Mouse (Mus musculus) heart, embryonic 16.5 days (tissue): Measurements from ENCODE around the gene Klhl40. TPM values are rescaled to one million over a fixed set of nuclear protein-coding genes. Genes with fewer than 3 reads are reported as not detected.
A peak's percentile ranks its signal among the peaks of the same experiment; 100 is the strongest.

Source experiments
- ATAC-seq: fragments of 200-750 bp; cut with Nextera tagmentation; replicated peaks from 2 replicates; pipeline ENCODE4 v1.8.0; 2017; ENCODE audit warnings: moderate number of reproducible peaks; ENCODE audit not compliant: insufficient read depth, low FRiP score; ENCODE audit errors: extremely low read depth
- H3K27ac ChIP-seq: fragments of 300-500 bp; sonication (generic); 2 replicates; pipeline ENCODE4 v1.5.1; 2014; ENCODE audit warnings: mild to moderate bottlenecking, low read length, control low read depth, moderate library complexity
- H3K27me3 ChIP-seq: fragments of 300-500 bp; sonication (generic); 2 replicates; pipeline ENCODE4 v1.6.1; 2014; ENCODE audit warnings: low read length, mixed read lengths; ENCODE audit not compliant: control insufficient read depth, insufficient read depth
- H3K36me3 ChIP-seq: fragments of 300-500 bp; sonication (generic); 2 replicates; pipeline ENCODE4 v1.6.1; 2014; ENCODE audit not compliant: control insufficient read depth, insufficient read depth
- H3K4me1 ChIP-seq: fragments of 300-500 bp; sonication (generic); 2 replicates; pipeline ENCODE4 v1.6.1; 2014; ENCODE audit warnings: low read length, mixed read lengths; ENCODE audit not compliant: control insufficient read depth, insufficient read depth
- H3K4me2 ChIP-seq: fragments of 300-500 bp; sonication (generic); 2 replicates; pipeline ENCODE4 v1.6.1; 2014; ENCODE audit warnings: low read depth, mild to moderate bottlenecking, control low read depth, low read length
- H3K4me3 ChIP-seq: fragments of 300-500 bp; sonication (generic); 2 replicates; pipeline ENCODE4 v1.5.1; 2014; ENCODE audit warnings: mild to moderate bottlenecking, control low read depth, low read length
- H3K9ac ChIP-seq: fragments of 300-500 bp; sonication (generic); 2 replicates; pipeline ENCODE4 v1.6.1; 2014; ENCODE audit warnings: low read length, control low read depth
- H3K9me3 ChIP-seq: fragments of 300-500 bp; sonication (generic); replicated peaks from 2 replicates; pipeline ENCODE4 v1.6.1; 2016; ENCODE audit warnings: low read length; ENCODE audit not compliant: control insufficient read depth
- WGBS: fragments of 180-500 bp; shearing (Covaris S2); extraction: QIAGEN DNeasy Blood & Tissue Kit; methylation state at CpG from one replicate; pipeline ENCODE4 v1.1.7; 2014; 5-methylcytosine and 5-hydroxymethylcytosine counted together
- polyA plus RNA-seq: library from polyadenylated mRNA; unstranded; fragments of >200 nt; fragmentation: Nextera tagmentation; extraction: Ambion mirVana; gene quantifications from 2 replicates; pipeline ENCODE4 v1.2.1, GENCODE M21; 2015

Klhl40 gene
- polyA plus RNA-seq, 1 experiment from 2014 or later: 6.8 TPM

DNA sequence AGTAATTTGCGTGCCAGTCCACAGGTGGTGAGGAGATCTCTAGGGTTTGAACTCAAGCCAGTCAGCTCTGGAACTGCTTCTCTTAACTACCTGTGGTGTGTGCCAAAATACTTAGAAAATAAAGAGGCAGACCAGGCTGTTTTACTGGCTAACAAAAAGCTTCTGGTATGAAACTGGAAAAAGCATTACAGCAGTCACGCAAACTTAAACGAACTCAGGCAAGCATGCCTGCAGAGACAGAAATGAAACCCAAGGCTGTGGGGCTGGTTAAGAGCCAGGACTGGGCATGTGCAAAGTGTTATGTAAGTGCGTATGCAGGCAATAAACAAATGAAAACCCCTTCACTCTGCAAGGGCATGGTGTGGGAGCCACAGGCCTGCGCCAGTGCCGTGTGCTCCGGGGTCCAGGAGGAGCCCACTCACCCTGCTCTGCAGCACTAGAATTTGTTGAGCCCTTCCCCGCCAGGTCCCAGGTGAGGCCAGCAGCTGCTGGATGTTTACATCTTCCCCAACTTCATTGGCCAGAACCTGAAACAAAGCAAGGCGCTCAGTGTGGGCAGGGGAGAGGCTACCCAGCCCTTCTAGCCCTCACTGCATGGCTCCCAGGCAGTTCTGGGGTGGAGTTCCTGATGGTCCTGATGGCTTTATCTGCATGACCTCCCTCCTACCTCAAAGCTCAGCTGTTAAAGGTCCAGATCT lies 41.8 kb downstream of the Klhl40 start:
- Histone ChIP-seq H3K27ac (no peak overlapping the region), H3K9me3 (no peaks in the 10 kb centered on the region), H3K4me3 (no peak overlapping the region), H3K9ac (no peak overlapping the region), H3K4me2 (no peak overlapping the region), H3K27me3 (no peaks in the 10 kb centered on the region), H3K4me1 (no peaks in the 10 kb centered on the region), H3K36me3 (no peaks in the 10 kb centered on the region)
- WGBS: 79% methylated on average over 9 of the region's 9 CpGs
- no peak for ATAC-seq

GRCm38 (mm10) chr9:121819771-121820471 lies 42.5 kb downstream of the Klhl40 start:
- 41% methylated on average over 7 of the region's 7 CpGs for WGBS
- H3K27me3 ChIP-seq: no peaks in the 10 kb centered on the region
- no peak; the same call in 1 of the 2 replicates for ATAC-seq

GRCm38 (mm10) chr9:121820765-121821164 lies 43.4 kb downstream of the Klhl40 start:
- no peaks in the 10 kb centered on the region for H3K36me3 ChIP-seq
- H3K9me3 ChIP-seq: no peaks in the 10 kb centered on the region
- H3K27ac ChIP-seq: no peak overlapping the region
- no peak overlapping the region for H3K4me2 ChIP-seq
- no peak overlapping the region for H3K9ac ChIP-seq
- no peak for ATAC-seq
- no peak overlapping the region for H3K4me3 ChIP-seq
- 76% methylated on average over 5 of the region's 5 CpGs for WGBS
- no peaks in the 10 kb centered on the region for H3K27me3 ChIP-seq
- no peaks in the 10 kb centered on the region for H3K4me1 ChIP-seq

More at GRCm38 (mm10) chr9:121819771-121820471, 42.5 kb downstream of the Klhl40 start:
- no peak overlapping the region for H3K4me3 ChIP-seq
- no peaks in the 10 kb centered on the region for H3K9me3 ChIP-seq
- H3K9ac ChIP-seq: no peak overlapping the region
- no peaks in the 10 kb centered on the region for H3K4me1 ChIP-seq
- H3K4me2 ChIP-seq: no peak overlapping the region
- H3K36me3 ChIP-seq: no peaks in the 10 kb centered on the region
- no peak overlapping the region for H3K27ac ChIP-seq

GRCm38 (mm10) chr9:121822585-121822991 lies 45.2 kb downstream of the Klhl40 start:
- no peak overlapping the region; the same call in 1 of the 2 replicates for H3K27ac ChIP-seq

DNA sequence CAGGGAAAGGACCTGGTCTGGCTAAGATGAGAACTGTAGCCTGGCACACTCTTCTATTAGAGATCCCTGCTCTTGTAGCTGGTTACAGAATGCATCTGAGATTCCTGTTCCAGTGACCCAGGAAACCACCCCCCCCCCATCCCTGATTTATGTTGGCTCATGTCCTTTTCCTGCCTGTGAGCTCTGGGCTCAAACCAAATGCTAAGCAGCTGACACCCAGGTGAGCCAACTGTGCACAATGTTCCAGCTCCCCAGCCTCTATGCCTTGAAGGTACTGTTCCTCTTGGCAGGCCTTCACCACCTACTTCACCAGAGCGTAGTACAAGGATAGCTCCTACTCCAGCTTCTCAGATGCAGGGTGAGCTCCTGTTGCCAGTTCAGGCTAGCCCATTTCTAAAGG lies 45.6 kb downstream of the Klhl40 start:
- no peak for ATAC-seq
- H3K9me3 ChIP-seq: no peaks in the 10 kb centered on the region
- no peak overlapping the region for H3K9ac ChIP-seq
- no peak overlapping the region for H3K4me3 ChIP-seq
- H3K27me3 ChIP-seq: no peaks in the 10 kb centered on the region
- no peak overlapping the region for H3K4me2 ChIP-seq
- no peaks in the 10 kb centered on the region for H3K4me1 ChIP-seq
- WGBS: 85% methylated on average over 1 of the region's 1 CpGs
- H3K36me3 ChIP-seq: no peaks in the 10 kb centered on the region
- H3K27ac ChIP-seq: no peak overlapping the region; the same call in 1 of the 2 replicates

More at GRCm38 (mm10) chr9:121822585-121822991, 45.2 kb downstream of the Klhl40 start:
- Histone ChIP-seq H3K4me2 (no peak overlapping the region), H3K9ac (no peak overlapping the region), H3K36me3 (no peaks in the 10 kb centered on the region), H3K9me3 (no peaks in the 10 kb centered on the region), H3K4me1 (no peaks in the 10 kb centered on the region), H3K4me3 (no peak overlapping the region), H3K27me3 (no peaks in the 10 kb centered on the region)
- WGBS: 57% methylated on average over 6 of the region's 6 CpGs
- ATAC-seq: peak; percentile 29; the same call in 1 of the 2 replicates

DNA sequence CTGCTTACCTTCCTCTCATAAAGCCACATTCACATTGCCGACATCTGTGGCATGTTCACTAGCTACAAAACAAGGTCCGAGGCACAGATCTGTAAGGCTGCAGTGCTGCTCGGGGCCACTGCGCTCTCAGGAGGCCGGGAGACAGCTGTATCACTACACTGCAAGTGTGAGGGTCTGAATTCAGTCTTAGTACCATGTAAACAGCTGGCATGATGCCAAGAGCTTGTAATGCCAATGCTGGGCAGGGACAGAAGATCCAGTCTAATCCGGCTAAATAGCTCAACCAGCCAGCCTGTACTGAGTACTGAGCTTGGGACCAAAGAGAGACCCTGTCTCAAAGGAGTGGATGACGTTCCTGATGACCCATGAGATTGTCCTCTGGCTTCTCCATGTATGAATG lies 46.6 kb downstream of the Klhl40 start:
- no peak overlapping the region for H3K9ac ChIP-seq
- H3K4me1 ChIP-seq: no peaks in the 10 kb centered on the region
- H3K4me2 ChIP-seq: no peak overlapping the region
- no peaks in the 10 kb centered on the region for H3K36me3 ChIP-seq
- H3K27ac ChIP-seq: no peak overlapping the region
- no peak for ATAC-seq
- WGBS: 74% methylated on average over 7 of the region's 7 CpGs
- no peak overlapping the region for H3K4me3 ChIP-seq
- H3K9me3 ChIP-seq: no peaks in the 10 kb centered on the region
- H3K27me3 ChIP-seq: no peaks in the 10 kb centered on the region

GRCm38 (mm10) chr9:121826356-121826755 lies 48.9 kb downstream of the Klhl40 start:
- Histone ChIP-seq H3K9ac (no peak overlapping the region), H3K27ac (no peak overlapping the region), H3K36me3 (no peaks in the 10 kb centered on the region), H3K4me3 (no peak overlapping the region), H3K4me1 (no peaks in the 10 kb centered on the region), H3K9me3 (no peaks in the 10 kb centered on the region), H3K4me2 (no peak overlapping the region), H3K27me3 (no peaks in the 10 kb centered on the region)
- ATAC-seq: no peak
- 83% methylated on average over 3 of the region's 3 CpGs for WGBS

DNA sequence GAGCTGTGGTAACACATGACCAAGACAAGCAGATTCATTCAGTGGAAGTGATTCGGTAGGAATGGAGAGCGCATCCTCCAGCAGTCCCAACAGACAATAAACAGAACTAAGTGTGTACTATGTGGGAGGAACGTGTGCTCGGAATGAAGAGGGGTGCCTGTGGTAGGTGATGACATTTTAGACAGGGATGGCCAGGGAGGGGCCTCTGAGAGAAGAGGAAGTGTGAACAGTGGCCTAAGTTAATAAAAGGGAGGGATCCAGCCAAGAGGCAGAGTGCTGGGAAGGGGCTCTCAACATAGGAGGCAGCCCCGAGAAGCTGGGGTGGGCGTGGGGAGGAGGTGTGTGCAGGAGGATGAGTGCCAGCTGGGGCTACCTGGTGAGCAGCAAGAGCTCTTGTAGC lies 50.9 kb downstream of the Klhl40 start:
- no peaks in the 10 kb centered on the region for H3K27me3 ChIP-seq
- ATAC-seq: no peak
- 48% methylated on average over 6 of the region's 6 CpGs for WGBS
- no peak overlapping the region for H3K4me2 ChIP-seq
- no peak overlapping the region for H3K4me3 ChIP-seq
- no peak overlapping the region for H3K27ac ChIP-seq
- no peak overlapping the region for H3K9ac ChIP-seq
- H3K9me3 ChIP-seq: no peaks in the 10 kb centered on the region
- H3K4me1 ChIP-seq: no peaks in the 10 kb centered on the region
- no peaks in the 10 kb centered on the region for H3K36me3 ChIP-seq

- ATAC-seq: no peak; the same call in 1 of the 2 replicates
- H3K9me3 ChIP-seq: no peaks in the 10 kb centered on the region
- H3K27me3 ChIP-seq: no peaks in the 10 kb centered on the region
- H3K4me2 ChIP-seq: no peak overlapping the region
- no peaks in the 10 kb centered on the region for H3K4me1 ChIP-seq
- no peaks in the 10 kb centered on the region for H3K36me3 ChIP-seq
- H3K9ac ChIP-seq: no peak overlapping the region
- 49% methylated on average over 7 of the region's 7 CpGs for WGBS
- H3K27ac ChIP-seq: no peak overlapping the region
- no peak overlapping the region for H3K4me3 ChIP-seq
These were observed 52.0 kb downstream of the Klhl40 start for GRCm38 (mm10) chr9:121829270-121829992.
